Mouse (Mus musculus) liver, embryonic 16.5 days (tissue): Measurements from ENCODE around the gene Gm14137. TPM values are rescaled to one million over a fixed set of nuclear protein-coding genes. Genes with fewer than 3 reads are reported as not detected.

Experiments
- ATAC-seq: fragments of 200-750 bp; cut with Nextera tagmentation; 2 replicates; pipeline ENCODE4 v1.8.0; 2017; ENCODE audit warnings: low read depth, mild to moderate bottlenecking, moderate number of reproducible peaks, moderate library complexity
- H3K27ac ChIP-seq: fragments of 300-500 bp; sonication (generic); 2 replicates; pipeline ENCODE4 v1.5.1; 2014; ENCODE audit warnings: mild to moderate bottlenecking, low read length
- H3K27me3 ChIP-seq: fragments of 300-500 bp; sonication (generic); 2 replicates; pipeline ENCODE4 v1.6.1; 2014; ENCODE audit warnings: low read depth, low read length, mixed read lengths; ENCODE audit not compliant: control insufficient read depth, insufficient read depth
- H3K36me3 ChIP-seq: fragments of 300-500 bp; sonication (generic); 2 replicates; pipeline ENCODE4 v1.6.1; 2014; ENCODE audit warnings: mild to moderate bottlenecking; ENCODE audit not compliant: control insufficient read depth, insufficient read depth
- H3K4me1 ChIP-seq: fragments of 300-500 bp; sonication (generic); 2 replicates; pipeline ENCODE4 v1.6.1; 2014; ENCODE audit warnings: low read depth, low read length, mixed read lengths; ENCODE audit not compliant: control insufficient read depth
- H3K4me2 ChIP-seq: fragments of 300-500 bp; sonication (generic); 2 replicates; pipeline ENCODE4 v1.6.1; 2014; ENCODE audit warnings: low read depth, low read length, mixed read lengths
- H3K4me3 ChIP-seq: fragments of 300-500 bp; sonication (generic); 2 replicates; pipeline ENCODE4 v1.5.1; 2014; ENCODE audit warnings: low read depth, mild to moderate bottlenecking, low read length
- H3K9ac ChIP-seq: fragments of 300-500 bp; sonication (generic); 2 replicates; pipeline ENCODE4 v1.6.1; 2014; ENCODE audit warnings: low read depth, low read length
- H3K9me3 ChIP-seq: fragments of 300-500 bp; sonication (generic); replicated peaks from 2 replicates; pipeline ENCODE4 v1.6.1; 2016; ENCODE audit warnings: low read length; ENCODE audit not compliant: control insufficient read depth
- WGBS: fragments of 180-500 bp; shearing (Covaris S2); extraction: QIAGEN DNeasy Blood & Tissue Kit; methylation state at CpG from one replicate; pipeline ENCODE4 v1.1.7; 2014; ENCODE audit not compliant: insufficient replicate concordance; 5-methylcytosine and 5-hydroxymethylcytosine counted together
- polyA plus RNA-seq: library from polyadenylated mRNA; unstranded; fragments of >200 nt; fragmentation: Nextera tagmentation; extraction: Ambion mirVana; gene quantifications from 2 replicates; pipeline ENCODE4 v1.2.1, GENCODE M21; 2015

Gm14137 gene
- polyA plus RNA-seq, 1 experiment from 2014 or later = 0.14 TPM

DNA sequence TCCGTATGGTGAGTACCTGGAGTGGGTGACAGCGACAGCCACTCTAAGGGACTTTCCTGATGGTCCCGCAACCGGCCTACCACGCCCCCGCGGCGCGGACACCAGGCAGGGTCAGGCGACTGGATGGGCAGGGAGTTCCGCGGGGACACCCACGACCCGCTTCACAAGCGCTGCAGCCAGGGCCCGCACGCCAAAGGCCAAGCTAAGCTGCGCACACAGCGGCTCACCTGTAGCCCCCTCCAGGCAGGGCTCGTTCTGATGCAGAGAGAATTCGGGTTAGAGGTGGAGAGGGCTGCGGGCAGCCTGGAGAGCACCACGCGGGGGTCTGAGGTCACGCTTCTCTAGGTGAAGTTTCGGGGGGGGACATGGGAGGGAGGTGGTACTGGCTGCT lies 6.4 kb upstream of the Gm14137 start:
- Histone ChIP-seq H3K4me1 (peaks cover 22% of the 10 kb centered on the region), H3K9me3 (no peaks in the 10 kb centered on the region), H3K4me3 (peak overlapping the region; percentile 66), H3K27me3 (peaks cover 30% of the 10 kb centered on the region), H3K27ac (0 out of 2 replicates have a peak overlapping the region, but pooled peaks have one; percentile 17), H3K9ac (peak overlapping the region; percentile 68), H3K4me2 (peak overlapping the region; percentile 93), H3K36me3 (no peaks in the 10 kb centered on the region; the same call in none of the 2 replicates)
- 6% methylated on average over 26 of the region's 26 CpGs for WGBS
- peak; percentile 6; the same call in 1 of the 2 replicates for ATAC-seq

DNA sequence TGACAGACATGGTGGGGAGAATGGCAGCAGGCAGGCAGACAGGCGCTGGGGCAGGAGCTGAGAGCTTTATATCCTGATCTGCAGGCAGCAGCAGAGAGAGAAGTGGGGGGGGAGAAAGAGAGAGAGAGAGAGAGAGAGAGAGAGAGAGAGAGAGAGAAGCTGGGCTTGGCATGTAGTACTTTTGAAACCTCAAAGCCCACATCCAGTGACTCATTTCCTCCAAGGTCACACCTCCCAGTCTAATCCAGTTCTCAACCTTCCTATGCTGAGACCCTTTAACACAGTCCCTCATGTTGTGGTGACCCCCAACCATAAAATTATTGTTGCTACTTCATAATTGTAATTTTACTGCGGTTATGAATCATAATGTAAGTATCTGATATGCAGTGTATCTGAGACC lies 4.0 kb upstream of the Gm14137 start:
- no peaks in the 10 kb centered on the region; the same call in none of the 2 replicates for H3K36me3 ChIP-seq
- H3K9me3 ChIP-seq = no peaks in the 10 kb centered on the region
- ATAC-seq = no peak
- H3K27me3 ChIP-seq = peaks cover 30% of the 10 kb centered on the region
- H3K4me3 ChIP-seq = no peak overlapping the region
- H3K4me2 ChIP-seq = no peak overlapping the region
- no peak overlapping the region for H3K9ac ChIP-seq
- peaks cover 22% of the 10 kb centered on the region for H3K4me1 ChIP-seq
- no peak overlapping the region for H3K27ac ChIP-seq
- WGBS = 49% methylated on average over 2 of the region's 2 CpGs

DNA sequence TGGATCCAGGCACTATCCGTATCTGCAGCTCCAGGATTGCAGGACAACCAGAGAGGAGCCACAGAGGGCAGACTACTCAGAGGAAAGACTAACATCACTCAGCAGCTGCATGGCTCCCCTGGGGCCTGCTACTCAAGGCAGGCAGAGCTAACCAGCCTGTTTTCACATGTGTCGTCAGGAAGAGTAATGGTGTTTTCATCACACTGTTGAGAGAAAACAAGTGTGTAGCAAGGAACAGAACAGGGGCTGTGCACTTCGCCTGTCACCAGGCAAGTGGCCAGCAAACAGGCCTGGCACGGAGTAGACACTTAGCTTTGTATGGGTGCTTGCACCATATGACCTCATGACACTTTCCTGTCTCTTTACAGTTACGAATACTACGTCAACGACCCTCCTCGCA lies 2.7 kb upstream of the Gm14137 start:
- Histone ChIP-seq H3K9me3 (no peaks in the 10 kb centered on the region), H3K4me2 (no peak overlapping the region), H3K4me1 (peaks cover 23% of the 10 kb centered on the region), H3K27ac (no peak overlapping the region), H3K9ac (no peak overlapping the region), H3K36me3 (no peaks in the 10 kb centered on the region; the same call in none of the 2 replicates), H3K27me3 (peaks cover 24% of the 10 kb centered on the region), H3K4me3 (no peak overlapping the region)
- WGBS = 73% methylated on average over 8 of the region's 8 CpGs
- ATAC-seq = no peak

DNA sequence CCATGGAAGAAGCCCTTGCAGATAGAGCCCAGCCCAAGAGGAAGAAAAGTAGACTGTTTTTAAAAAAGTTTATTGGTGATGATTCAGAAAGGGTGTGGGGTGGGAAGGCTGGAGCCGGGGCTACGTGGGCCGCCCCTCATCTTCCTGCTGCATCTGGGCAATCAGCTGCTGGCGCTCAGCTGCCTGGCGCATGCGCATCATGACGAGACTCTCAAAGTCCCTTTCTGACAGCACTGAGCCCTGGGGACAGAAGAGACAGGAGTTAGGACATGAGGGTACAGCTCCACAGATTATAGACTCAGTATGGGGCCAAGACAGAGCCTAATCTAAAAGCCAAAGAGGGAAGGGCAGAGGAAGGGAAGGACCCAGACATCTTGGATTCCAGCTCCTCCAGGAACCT lies 1.9 kb upstream of the Gm14137 start:
- Histone ChIP-seq H3K27me3 (peaks cover 15% of the 10 kb centered on the region), H3K4me3 (no peak overlapping the region), H3K9me3 (no peaks in the 10 kb centered on the region), H3K9ac (no peak overlapping the region), H3K4me1 (peaks cover 19% of the 10 kb centered on the region), H3K4me2 (no peak overlapping the region), H3K27ac (no peak overlapping the region), H3K36me3 (no peaks in the 10 kb centered on the region; the same call in none of the 2 replicates)
- no peak for ATAC-seq
- 81% methylated on average over 7 of the region's 7 CpGs for WGBS

DNA sequence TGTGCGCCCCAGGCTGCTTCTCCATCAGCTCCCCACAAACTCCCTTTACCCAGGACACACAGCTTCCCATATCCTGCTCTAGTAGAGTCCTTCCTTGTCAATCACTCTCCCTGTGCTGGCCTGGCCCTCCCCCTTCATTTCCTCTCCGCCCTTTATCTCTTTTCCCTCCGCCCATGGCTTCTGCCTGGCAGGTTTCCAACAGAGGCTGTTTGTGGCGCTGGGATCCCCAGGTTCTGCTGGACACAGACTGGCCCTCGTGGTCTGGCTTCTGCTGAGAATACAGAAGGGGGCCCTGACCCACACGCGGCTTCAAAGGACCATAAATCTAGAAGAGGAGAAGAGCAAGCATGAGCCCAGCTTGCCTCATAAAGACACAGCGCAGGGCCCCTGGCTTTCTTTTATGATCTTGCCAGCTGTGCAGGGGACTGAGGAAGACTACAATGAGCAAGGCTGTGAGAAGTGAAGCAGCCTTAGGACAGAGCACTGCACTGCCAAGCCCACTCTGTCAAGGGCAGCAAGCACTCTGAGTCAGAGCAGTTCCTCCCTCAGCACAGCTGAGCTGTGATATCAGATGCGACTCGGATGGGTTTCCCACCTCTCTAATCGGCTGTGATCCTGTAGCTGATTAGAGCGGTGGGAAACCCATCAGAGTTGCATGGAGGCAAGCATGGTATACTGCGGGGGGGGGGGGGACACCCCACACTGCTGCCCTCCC lies 1.3 kb upstream of the Gm14137 start:
- no peak overlapping the region for H3K9ac ChIP-seq
- peak; percentile 73 for ATAC-seq
- peaks cover 13% of the 10 kb centered on the region for H3K4me1 ChIP-seq
- 0 out of 2 replicates have a peak overlapping the region, but pooled peaks have one; percentile 7 for H3K4me2 ChIP-seq
- WGBS = 11% methylated on average over 13 of the region's 13 CpGs
- H3K9me3 ChIP-seq = no peaks in the 10 kb centered on the region
- no peak overlapping the region for H3K27ac ChIP-seq
- no peaks in the 10 kb centered on the region; the same call in none of the 2 replicates for H3K36me3 ChIP-seq
- H3K27me3 ChIP-seq = peaks cover 9% of the 10 kb centered on the region
- H3K4me3 ChIP-seq = no peak overlapping the region

DNA sequence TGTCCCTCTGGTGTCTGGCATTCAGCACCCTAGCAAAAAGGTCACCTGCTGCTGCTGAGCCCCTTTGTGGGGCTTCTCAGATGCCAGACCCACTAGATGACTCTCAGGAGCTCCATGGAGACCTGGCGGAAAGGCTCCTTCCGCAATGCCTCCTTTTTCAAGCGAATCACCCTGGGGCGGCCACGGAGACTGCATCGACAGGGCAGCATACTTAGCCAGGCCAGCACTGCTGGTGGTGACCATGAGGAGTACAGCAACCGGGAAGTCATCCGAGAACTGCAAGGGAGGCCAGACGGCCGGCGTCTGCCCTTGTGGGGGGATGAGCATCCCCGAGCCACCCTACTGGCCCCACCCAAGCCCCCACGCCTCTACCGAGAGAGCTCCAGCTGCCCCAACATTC lies 557 bp downstream of the Gm14137 start:
- H3K27me3 ChIP-seq = no peaks in the 10 kb centered on the region
- no peak for ATAC-seq
- H3K4me1 ChIP-seq = peaks cover 13% of the 10 kb centered on the region
- no peak overlapping the region for H3K27ac ChIP-seq
- H3K36me3 ChIP-seq = no peaks in the 10 kb centered on the region; the same call in none of the 2 replicates
- H3K4me3 ChIP-seq = no peak overlapping the region
- WGBS = 74% methylated on average over 14 of the region's 14 CpGs
- no peak overlapping the region for H3K4me2 ChIP-seq
- no peak overlapping the region for H3K9ac ChIP-seq
- H3K9me3 ChIP-seq = no peaks in the 10 kb centered on the region

DNA sequence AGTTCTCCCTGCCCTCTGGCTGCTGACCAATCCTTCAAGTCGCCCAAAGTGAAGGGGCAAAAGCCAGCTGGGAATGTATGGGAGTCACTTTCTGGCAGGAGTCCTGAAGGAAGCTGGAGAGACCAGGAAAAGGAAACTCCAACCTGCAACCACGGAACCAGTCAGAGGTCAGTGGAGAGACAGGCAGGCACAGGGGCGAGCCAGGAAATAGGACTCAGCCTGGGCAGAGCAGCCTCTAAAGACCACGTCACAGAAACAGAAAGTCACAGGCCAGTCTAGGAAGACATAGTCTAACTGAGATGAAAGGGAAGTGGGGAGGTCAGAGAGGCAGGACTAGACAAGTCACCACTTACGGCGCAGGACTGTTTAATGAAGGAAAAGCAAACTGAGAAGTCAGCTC lies 1.3 kb downstream of the Gm14137 start:
- Histone ChIP-seq H3K36me3 (no peaks in the 10 kb centered on the region; the same call in none of the 2 replicates), H3K4me3 (no peak overlapping the region), H3K27ac (no peak overlapping the region), H3K9me3 (no peaks in the 10 kb centered on the region), H3K4me1 (peaks cover 13% of the 10 kb centered on the region), H3K4me2 (no peak overlapping the region), H3K9ac (no peak overlapping the region), H3K27me3 (no peaks in the 10 kb centered on the region)
- WGBS = 51% methylated on average over 6 of the region's 6 CpGs
- ATAC-seq = no peak

DNA sequence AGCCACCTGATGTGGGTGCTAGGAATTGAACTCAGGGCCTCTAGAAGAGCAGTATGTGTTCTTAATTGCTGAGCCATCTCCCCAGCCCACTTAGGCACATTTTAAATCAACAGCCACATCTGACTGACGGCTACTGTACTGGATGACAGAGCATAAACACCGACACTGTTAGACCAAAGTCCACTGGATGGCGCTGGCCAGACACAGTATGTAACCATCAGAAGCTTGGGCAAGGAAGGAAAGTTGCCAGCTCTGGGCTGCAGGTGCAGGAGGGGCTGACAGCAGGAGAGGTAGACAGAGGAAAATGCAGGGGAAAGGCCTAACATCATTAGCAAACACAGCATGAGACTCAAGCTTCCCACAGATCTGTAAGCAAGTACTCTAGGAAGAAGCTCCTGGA lies 2.5 kb downstream of the Gm14137 start:
- no peak for ATAC-seq
- H3K27me3 ChIP-seq = no peaks in the 10 kb centered on the region
- no peaks in the 10 kb centered on the region; the same call in none of the 2 replicates for H3K36me3 ChIP-seq
- peaks cover 13% of the 10 kb centered on the region for H3K4me1 ChIP-seq
- no peak overlapping the region for H3K4me3 ChIP-seq
- H3K9me3 ChIP-seq = no peaks in the 10 kb centered on the region
- no peak overlapping the region for H3K9ac ChIP-seq
- WGBS = 64% methylated on average over 3 of the region's 3 CpGs
- H3K4me2 ChIP-seq = no peak overlapping the region
- no peak overlapping the region for H3K27ac ChIP-seq

DNA sequence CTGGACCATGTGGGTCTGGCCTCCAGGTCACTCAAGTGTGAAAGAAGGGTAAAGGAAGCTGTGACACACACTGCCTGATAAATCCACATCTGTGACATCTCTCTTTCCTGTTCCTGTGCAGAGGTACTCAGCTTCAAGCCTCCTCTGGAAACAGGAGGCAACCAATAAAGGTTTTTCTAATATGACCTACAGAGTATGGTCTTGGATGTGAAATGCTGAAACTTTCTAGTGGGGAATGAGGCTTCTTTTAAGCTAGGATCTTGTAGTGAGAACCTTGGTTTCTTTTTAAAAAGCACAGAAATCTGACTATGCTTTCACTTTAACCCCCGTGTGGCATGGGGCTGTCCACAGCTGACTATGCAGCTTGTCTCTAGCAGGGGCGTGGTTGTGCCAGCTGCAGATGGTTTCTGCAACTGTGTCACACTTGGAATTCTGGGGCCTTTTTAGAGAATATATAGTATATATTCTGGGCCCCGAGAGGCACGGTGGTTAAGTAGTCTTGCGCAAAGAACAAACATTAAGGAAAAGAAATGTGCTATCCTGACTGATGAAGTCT lies 3.2 kb downstream of the Gm14137 start:
- Histone ChIP-seq H3K36me3 (no peaks in the 10 kb centered on the region; the same call in 1 of the 2 replicates), H3K27ac (no peak overlapping the region), H3K9me3 (no peaks in the 10 kb centered on the region), H3K4me2 (no peak overlapping the region), H3K4me3 (no peak overlapping the region), H3K9ac (no peak overlapping the region), H3K27me3 (no peaks in the 10 kb centered on the region), H3K4me1 (peaks cover 12% of the 10 kb centered on the region)
- no peak for ATAC-seq
- WGBS = 63% methylated on average over 5 of the region's 5 CpGs
